Mouse (Mus musculus) heart, embryonic 11.5 days (tissue): ENCODE measurements around the gene Ccne1. TPM values are rescaled to one million over a fixed set of nuclear protein-coding genes. Genes with fewer than 3 reads are reported as not detected.

Source experiments
- ATAC-seq: fragments of 200-750 bp; cut with Nextera tagmentation; replicated peaks from 2 replicates; pipeline ENCODE4 v1.8.0; 2017; ENCODE audit warnings: moderate library complexity; ENCODE audit not compliant: insufficient number of reproducible peaks, low FRiP score, low TSS enrichment
- H3K27ac ChIP-seq: fragments of 300-500 bp; sonication (generic); 2 replicates; pipeline ENCODE4 v1.5.1; 2014; ENCODE audit warnings: mild to moderate bottlenecking, low read depth, low read length
- H3K27me3 ChIP-seq: fragments of 300-500 bp; sonication (generic); 2 replicates; pipeline ENCODE4 v1.6.1; 2014; ENCODE audit warnings: mild to moderate bottlenecking, low read length, mixed read lengths; ENCODE audit not compliant: control insufficient read depth, insufficient read depth
- H3K36me3 ChIP-seq: fragments of 300-500 bp; sonication (generic); 2 replicates; pipeline ENCODE4 v1.6.1; 2014; ENCODE audit warnings: mild to moderate bottlenecking, low read length, moderate library complexity, mixed read lengths; ENCODE audit not compliant: control insufficient read depth, insufficient read depth
- H3K4me1 ChIP-seq: fragments of 300-500 bp; sonication (generic); 2 replicates; pipeline ENCODE4 v1.6.1; 2014; ENCODE audit warnings: low read length; ENCODE audit not compliant: control insufficient read depth, insufficient read depth
- H3K4me2 ChIP-seq: fragments of 300-500 bp; sonication (generic); 2 replicates; pipeline ENCODE4 v1.6.1; 2014; ENCODE audit warnings: mild to moderate bottlenecking, moderate library complexity
- H3K4me3 ChIP-seq: fragments of 300-500 bp; sonication (generic); 2 replicates; pipeline ENCODE4 v1.5.1; 2014; ENCODE audit warnings: low read depth, low read length
- H3K9ac ChIP-seq: fragments of 300-500 bp; sonication (generic); 2 replicates; pipeline ENCODE4 v1.6.1; 2014; ENCODE audit warnings: mild to moderate bottlenecking, low read depth, low read length, moderate library complexity
- H3K9me3 ChIP-seq: fragments of 300-500 bp; sonication (generic); replicated peaks from 2 replicates; pipeline ENCODE4 v1.6.1; 2016; ENCODE audit warnings: low read length; ENCODE audit not compliant: control insufficient read depth
- WGBS: fragments of 180-500 bp; shearing (Covaris S2); extraction: QIAGEN DNeasy Blood & Tissue Kit; methylation state at CpG from one replicate; pipeline ENCODE4 v1.1.7; 2014; ENCODE audit not compliant: insufficient replicate concordance; 5-methylcytosine and 5-hydroxymethylcytosine counted together
- polyA plus RNA-seq: library from polyadenylated mRNA; unstranded; fragments of >200 nt; fragmentation: Nextera tagmentation; extraction: Ambion mirVana; gene quantifications from 2 replicates; pipeline ENCODE4 v1.2.1, GENCODE M21; 2014

Ccne1 gene
- 54.3 and 55.4 TPM in 2 replicates for polyA plus RNA-seq

DNA sequence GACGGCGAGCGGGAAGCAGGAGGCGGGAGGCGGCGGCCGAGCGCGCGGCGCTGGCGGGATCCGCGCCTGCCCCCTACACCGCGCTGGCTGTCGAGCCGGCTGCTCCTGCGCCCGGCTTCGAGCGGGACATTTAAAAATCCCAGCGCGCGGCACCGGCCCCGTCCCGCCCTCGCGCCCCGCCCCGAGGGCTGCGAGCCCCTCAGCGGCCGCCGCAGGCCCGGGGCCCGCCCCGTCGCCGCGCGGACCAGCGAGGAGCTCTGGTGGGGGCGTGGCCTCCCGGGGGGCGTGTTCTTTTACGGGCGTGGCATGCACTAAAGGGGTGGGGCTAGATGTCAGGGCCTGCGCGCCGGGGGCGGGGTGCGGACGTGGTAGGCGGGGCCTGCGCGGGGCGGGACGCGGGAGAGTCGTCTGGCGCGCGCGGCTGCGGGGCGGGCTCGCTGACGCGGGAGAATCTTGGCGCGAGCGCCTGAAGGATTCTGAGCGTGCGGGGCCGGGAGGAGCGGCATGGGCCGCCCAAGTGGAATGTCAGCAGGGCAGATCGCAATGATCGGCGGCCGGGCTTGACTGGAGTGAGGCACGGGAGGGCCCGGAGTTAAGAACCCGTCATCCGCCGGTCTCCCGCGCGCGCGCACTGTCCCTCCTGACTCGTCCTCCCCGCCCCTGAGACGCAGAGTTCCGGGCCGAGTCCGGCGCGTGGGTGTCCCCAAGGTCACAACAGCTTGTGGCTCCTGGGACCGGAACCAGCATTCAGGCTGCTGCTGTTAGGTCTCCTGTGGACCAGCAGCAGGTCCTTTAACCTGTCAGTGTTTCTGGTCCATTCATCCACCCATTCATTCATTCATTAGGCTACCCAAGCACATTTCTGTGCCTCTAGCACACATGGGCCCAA, at the start of gene Ccne1:
Ccne1 (minus strand) TSS at position 164 of the 889 bp plus-strand sequence.
- 1% methylated on average over 80 of the region's 102 CpGs for WGBS
- peak within 1 kb of the TSS; percentile 85 for H3K9ac ChIP-seq

DNA sequence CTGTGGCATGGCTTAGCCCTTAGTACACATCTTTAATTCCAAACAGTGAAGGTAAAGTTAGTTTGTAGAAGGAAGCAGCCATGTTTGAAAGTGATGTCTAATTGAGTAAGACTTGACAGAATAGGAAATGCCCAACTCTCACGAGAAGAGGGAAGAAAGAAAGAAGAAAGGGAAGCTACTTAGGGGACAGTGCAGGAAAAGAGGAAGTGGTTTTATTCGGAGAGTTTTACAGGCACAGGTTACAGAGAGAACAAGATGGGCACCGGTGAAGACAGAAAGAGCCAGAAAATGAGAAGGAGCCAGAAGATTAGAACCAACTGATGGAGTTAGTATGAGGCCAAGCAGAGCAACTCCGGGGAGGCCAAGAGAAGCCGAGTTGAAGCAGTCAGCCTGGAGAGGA, 48.5 kb upstream of the Ccne1 start:
- H3K4me1 ChIP-seq: 0 out of 2 replicates have a peak, but pooled peaks cover 3% of the 10 kb centered on the region
- no peaks in the 10 kb centered on the region for H3K27me3 ChIP-seq
- no peak overlapping the region for H3K9ac ChIP-seq
- H3K27ac ChIP-seq: no peak overlapping the region
- no peak overlapping the region for H3K4me2 ChIP-seq
- no peak overlapping the region for H3K4me3 ChIP-seq
- no peaks in the 10 kb centered on the region for H3K9me3 ChIP-seq
- no peak for ATAC-seq
- 75% methylated on average over 5 of the region's 5 CpGs for WGBS
- H3K36me3 ChIP-seq: no peaks in the 10 kb centered on the region

More for the DNA sequence above, at the start of gene Ccne1:
- Histone ChIP-seq H3K4me2 (peak within 1 kb of the TSS; percentile 97), H3K27ac (peak within 1 kb of the TSS; percentile 65), H3K4me3 (peak within 1 kb of the TSS; percentile 93), H3K36me3 (peaks cover 3% of the 10 kb centered on the region), H3K27me3 (no peaks in the 10 kb centered on the region), H3K4me1 (peaks cover 13% of the 10 kb centered on the region), H3K9me3 (no peaks in the 10 kb centered on the region)
- peak; percentile 91 for ATAC-seq

- Histone ChIP-seq H3K4me1 (no peaks in the 10 kb centered on the region), H3K9ac (no peak overlapping the region), H3K4me2 (no peak overlapping the region), H3K36me3 (no peaks in the 10 kb centered on the region), H3K27ac (no peak overlapping the region), H3K4me3 (no peak overlapping the region), H3K27me3 (no peaks in the 10 kb centered on the region), H3K9me3 (no peaks in the 10 kb centered on the region)
- WGBS: 82% methylated on average over 3 of the region's 3 CpGs
- ATAC-seq: no peak
Measured at GRCm38 (mm10) chr7:38152571-38152970, 45.2 kb upstream of the Ccne1 start.

GRCm38 (mm10) chr7:38151706-38152312, 44.5 kb upstream of the Ccne1 start:
- Histone ChIP-seq H3K9ac (no peak overlapping the region), H3K27ac (no peak overlapping the region), H3K36me3 (no peaks in the 10 kb centered on the region), H3K4me1 (no peaks in the 10 kb centered on the region), H3K4me3 (no peak overlapping the region), H3K4me2 (no peak overlapping the region), H3K9me3 (no peaks in the 10 kb centered on the region), H3K27me3 (no peaks in the 10 kb centered on the region)
- ATAC-seq: no peak
- WGBS: 55% methylated on average over 14 of the region's 14 CpGs

GRCm38 (mm10) chr7:38147477-38147876, 40.1 kb upstream of the Ccne1 start:
- Histone ChIP-seq H3K36me3 (no peaks in the 10 kb centered on the region), H3K27ac (no peak overlapping the region), H3K9ac (no peak overlapping the region), H3K27me3 (no peaks in the 10 kb centered on the region), H3K9me3 (no peaks in the 10 kb centered on the region), H3K4me1 (no peaks in the 10 kb centered on the region), H3K4me3 (no peak overlapping the region), H3K4me2 (no peak overlapping the region)
- no peak for ATAC-seq
- WGBS: 81% methylated on average over 6 of the region's 6 CpGs

- no peak overlapping the region for H3K4me3 ChIP-seq
- 62% methylated on average over 13 of the region's 13 CpGs for WGBS
- no peak overlapping the region for H3K27ac ChIP-seq
- H3K9ac ChIP-seq: no peak overlapping the region
- H3K9me3 ChIP-seq: no peaks in the 10 kb centered on the region
- H3K27me3 ChIP-seq: no peaks in the 10 kb centered on the region
- H3K36me3 ChIP-seq: no peaks in the 10 kb centered on the region
- no peak for ATAC-seq
- H3K4me1 ChIP-seq: no peaks in the 10 kb centered on the region
- no peak overlapping the region for H3K4me2 ChIP-seq
Measured at GRCm38 (mm10) chr7:38141747-38142545, 34.6 kb upstream of the Ccne1 start.

- Histone ChIP-seq H3K4me3 (no peak overlapping the region), H3K4me1 (no peaks in the 10 kb centered on the region), H3K36me3 (no peaks in the 10 kb centered on the region), H3K4me2 (no peak overlapping the region), H3K9ac (no peak overlapping the region; the same call in 1 of the 2 replicates), H3K27ac (no peak overlapping the region), H3K9me3 (no peaks in the 10 kb centered on the region), H3K27me3 (no peaks in the 10 kb centered on the region)
- WGBS: 35% methylated on average over 9 of the region's 9 CpGs
- no peak for ATAC-seq
Measured at GRCm38 (mm10) chr7:38140324-38140723, 33.0 kb upstream of the Ccne1 start.

DNA sequence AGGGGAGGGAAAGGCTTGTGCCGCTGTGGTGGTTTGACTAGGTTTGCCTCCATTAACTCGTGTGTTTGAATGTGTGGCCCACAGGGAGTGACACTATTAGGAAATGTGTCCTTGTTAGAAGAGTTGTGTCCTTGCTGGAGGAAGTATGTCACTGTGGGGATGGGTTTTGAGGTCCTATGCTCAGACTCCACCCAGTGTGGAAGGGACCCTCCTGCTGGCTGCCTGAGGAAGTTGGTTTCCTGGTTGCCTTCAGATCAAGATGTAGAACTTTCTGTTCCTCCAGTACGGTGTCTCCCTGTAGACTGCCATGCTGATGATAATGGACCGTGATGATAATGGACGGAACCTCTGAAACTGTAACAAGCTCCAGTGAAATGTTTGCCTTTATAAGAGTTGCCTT, 27.1 kb upstream of the Ccne1 start:
- WGBS: 83% methylated on average over 5 of the region's 5 CpGs
- no peak overlapping the region for H3K4me3 ChIP-seq
- no peak for ATAC-seq

More for the DNA sequence above, 27.1 kb upstream of the Ccne1 start:
- no peak overlapping the region for H3K9ac ChIP-seq
- H3K4me2 ChIP-seq: no peak overlapping the region
- no peaks in the 10 kb centered on the region for H3K9me3 ChIP-seq
- H3K4me1 ChIP-seq: no peaks in the 10 kb centered on the region
- no peak overlapping the region for H3K27ac ChIP-seq
- no peaks in the 10 kb centered on the region for H3K27me3 ChIP-seq
- H3K36me3 ChIP-seq: no peaks in the 10 kb centered on the region
